Mouse (Mus musculus): ENCODE data around the gene Cdh4. TPM values are rescaled to one million over a fixed set of nuclear protein-coding genes. Genes with fewer than 3 reads are reported as not detected.

Cdh4 gene
- polyA plus RNA-seq, 1 experiment from 2014 or later = 23.0 TPM

- no peak overlapping the region for H3K4me2 ChIP-seq (replicated peaks; ENCODE audit: low read depth, low read length)
- no peaks in the 10 kb centered on the region for H3K27me3 ChIP-seq (ENCODE audit: insufficient read depth, low read length)
- H3K9me3 ChIP-seq (ENCODE audit: low read length) = no peaks in the 10 kb centered on the region
- peaks cover 6% of the 10 kb centered on the region; the same call in 1 of the 2 replicates for H3K4me1 ChIP-seq (ENCODE audit: insufficient read depth, low read length)
- WGBS = 47% methylated on average over 3 of the region's 3 CpGs
- no peak overlapping the region for H3K9ac ChIP-seq (replicated peaks; ENCODE audit: low read length)
- ATAC-seq (ENCODE audit: low FRiP score, low TSS enrichment) = no peak
- H3K4me3 ChIP-seq (ENCODE audit: low read length) = no peak overlapping the region
- no peak overlapping the region for H3K27ac ChIP-seq (ENCODE audit: low read length)
- no peaks in the 10 kb centered on the region for H3K36me3 ChIP-seq (ENCODE audit: insufficient read depth, low read length)
Observed at GRCm38 (mm10) chr2:179720366-179720765, 278.1 kb downstream of the Cdh4 start.

- Histone ChIP-seq H3K4me1 (ENCODE audit: insufficient read depth, low read length) (peaks cover 6% of the 10 kb centered on the region; the same call in 1 of the 2 replicates), H3K9ac (replicated peaks; ENCODE audit: low read length) (no peak overlapping the region), H3K9me3 (ENCODE audit: low read length) (no peaks in the 10 kb centered on the region), H3K27me3 (ENCODE audit: insufficient read depth, low read length) (no peaks in the 10 kb centered on the region), H3K36me3 (ENCODE audit: insufficient read depth, low read length) (no peaks in the 10 kb centered on the region), H3K4me3 (ENCODE audit: low read length) (no peak overlapping the region), H3K27ac (ENCODE audit: low read length) (no peak overlapping the region), H3K4me2 (replicated peaks; ENCODE audit: low read depth, low read length) (no peak overlapping the region)
- WGBS = 49% methylated on average over 18 of the region's 18 CpGs
- no peak for ATAC-seq (ENCODE audit: low FRiP score, low TSS enrichment)
Observed at GRCm38 (mm10) chr2:179721534-179722516, 279.6 kb downstream of the Cdh4 start.

GRCm38 (mm10) chr2:179722776-179723386, 280.6 kb downstream of the Cdh4 start:
- Histone ChIP-seq H3K27me3 (ENCODE audit: insufficient read depth, low read length) (no peaks in the 10 kb centered on the region), H3K27ac (ENCODE audit: low read length) (no peak overlapping the region), H3K4me1 (ENCODE audit: insufficient read depth, low read length) (peaks cover 6% of the 10 kb centered on the region; the same call in 1 of the 2 replicates), H3K9me3 (ENCODE audit: low read length) (no peaks in the 10 kb centered on the region), H3K9ac (replicated peaks; ENCODE audit: low read length) (no peak overlapping the region), H3K4me3 (ENCODE audit: low read length) (no peak overlapping the region), H3K4me2 (replicated peaks; ENCODE audit: low read depth, low read length) (no peak overlapping the region), H3K36me3 (ENCODE audit: insufficient read depth, low read length) (no peaks in the 10 kb centered on the region)
- no peak for ATAC-seq (ENCODE audit: low FRiP score, low TSS enrichment)
- 70% methylated on average over 4 of the region's 4 CpGs for WGBS

- Histone ChIP-seq H3K4me3 (ENCODE audit: low read length) (no peak overlapping the region), H3K4me2 (replicated peaks; ENCODE audit: low read depth, low read length) (no peak overlapping the region), H3K9ac (replicated peaks; ENCODE audit: low read length) (no peak overlapping the region), H3K36me3 (ENCODE audit: insufficient read depth, low read length) (no peaks in the 10 kb centered on the region), H3K27ac (ENCODE audit: low read length) (no peak overlapping the region), H3K27me3 (ENCODE audit: insufficient read depth, low read length) (no peaks in the 10 kb centered on the region), H3K9me3 (ENCODE audit: low read length) (no peaks in the 10 kb centered on the region), H3K4me1 (ENCODE audit: insufficient read depth, low read length) (0 out of 2 replicates have a peak, but pooled peaks cover under 1% of the 10 kb centered on the region)
- no peak for ATAC-seq (ENCODE audit: low FRiP score, low TSS enrichment)
- 85% methylated on average over 8 of the region's 8 CpGs for WGBS
Observed at GRCm38 (mm10) chr2:179723401-179723800, 281.2 kb downstream of the Cdh4 start.

GRCm38 (mm10) chr2:179729002-179729401, 286.8 kb downstream of the Cdh4 start:
- H3K27ac ChIP-seq (ENCODE audit: low read length) = no peak overlapping the region
- no peak overlapping the region for H3K9ac ChIP-seq (replicated peaks; ENCODE audit: low read length)
- H3K4me3 ChIP-seq (ENCODE audit: low read length) = no peak overlapping the region
- WGBS = 65% methylated on average over 8 of the region's 8 CpGs
- H3K4me2 ChIP-seq (replicated peaks; ENCODE audit: low read depth, low read length) = no peak overlapping the region
- H3K9me3 ChIP-seq (ENCODE audit: low read length) = no peaks in the 10 kb centered on the region
- no peak for ATAC-seq (ENCODE audit: low FRiP score, low TSS enrichment)
- no peaks in the 10 kb centered on the region for H3K27me3 ChIP-seq (ENCODE audit: insufficient read depth, low read length)
- no peaks in the 10 kb centered on the region for H3K4me1 ChIP-seq (ENCODE audit: insufficient read depth, low read length)
- no peaks in the 10 kb centered on the region for H3K36me3 ChIP-seq (ENCODE audit: insufficient read depth, low read length)

- Histone ChIP-seq H3K4me1 (ENCODE audit: insufficient read depth, low read length) (no peaks in the 10 kb centered on the region), H3K4me3 (ENCODE audit: low read length) (no peak overlapping the region), H3K27me3 (ENCODE audit: insufficient read depth, low read length) (no peaks in the 10 kb centered on the region), H3K36me3 (ENCODE audit: insufficient read depth, low read length) (no peaks in the 10 kb centered on the region), H3K9ac (replicated peaks; ENCODE audit: low read length) (no peak overlapping the region), H3K4me2 (replicated peaks; ENCODE audit: low read depth, low read length) (no peak overlapping the region), H3K9me3 (ENCODE audit: low read length) (no peaks in the 10 kb centered on the region), H3K27ac (ENCODE audit: low read length) (no peak overlapping the region)
- no peak for ATAC-seq (ENCODE audit: low FRiP score, low TSS enrichment)
- 54% methylated on average over 4 of the region's 4 CpGs for WGBS
Observed at GRCm38 (mm10) chr2:179729802-179730201, 287.6 kb downstream of the Cdh4 start.

- Histone ChIP-seq H3K36me3 (ENCODE audit: insufficient read depth, low read length) (no peaks in the 10 kb centered on the region), H3K4me2 (replicated peaks; ENCODE audit: low read depth, low read length) (no peak overlapping the region), H3K4me3 (ENCODE audit: low read length) (no peak overlapping the region), H3K9me3 (ENCODE audit: low read length) (no peaks in the 10 kb centered on the region), H3K27me3 (ENCODE audit: insufficient read depth, low read length) (no peaks in the 10 kb centered on the region), H3K27ac (ENCODE audit: low read length) (no peak overlapping the region), H3K4me1 (ENCODE audit: insufficient read depth, low read length) (0 out of 2 replicates have a peak, but pooled peaks cover 4% of the 10 kb centered on the region), H3K9ac (replicated peaks; ENCODE audit: low read length) (no peak overlapping the region)
- WGBS = 44% methylated on average over 16 of the region's 16 CpGs
- no peak for ATAC-seq (ENCODE audit: low FRiP score, low TSS enrichment)
Observed at GRCm38 (mm10) chr2:179733141-179733831, 291.1 kb downstream of the Cdh4 start.

- 91% methylated on average over 1 of the region's 1 CpGs for whole genome bisulfite sequencing
- ATAC-seq (ENCODE audit: low FRiP score, low TSS enrichment) = peak; percentile 27; the same call in 1 of the 2 replicates
- H3K9me3 ChIP-seq (ENCODE audit: low read length) = no peaks in the 10 kb centered on the region
- H3K4me3 ChIP-seq (ENCODE audit: low read length) = no peak overlapping the region
- no peaks in the 10 kb centered on the region for H3K27me3 ChIP-seq (ENCODE audit: insufficient read depth, low read length)
- H3K9ac ChIP-seq (replicated peaks; ENCODE audit: low read length) = no peak overlapping the region
- no peak overlapping the region for H3K4me2 ChIP-seq (replicated peaks; ENCODE audit: low read depth, low read length)
- no peaks in the 10 kb centered on the region for H3K36me3 ChIP-seq (ENCODE audit: insufficient read depth, low read length)
- no peak overlapping the region for H3K27ac ChIP-seq (ENCODE audit: low read length)
- H3K4me1 ChIP-seq (ENCODE audit: insufficient read depth, low read length) = no peaks in the 10 kb centered on the region
Observed at GRCm38 (mm10) chr2:179742419-179742818, 300.2 kb downstream of the Cdh4 start.

GRCm38 (mm10) chr2:179742828-179743227, 300.6 kb downstream of the Cdh4 start:
- Histone ChIP-seq H3K4me1 (ENCODE audit: insufficient read depth, low read length) (no peaks in the 10 kb centered on the region), H3K27me3 (ENCODE audit: insufficient read depth, low read length) (no peaks in the 10 kb centered on the region), H3K9me3 (ENCODE audit: low read length) (no peaks in the 10 kb centered on the region), H3K36me3 (ENCODE audit: insufficient read depth, low read length) (no peaks in the 10 kb centered on the region), H3K27ac (ENCODE audit: low read length) (no peak overlapping the region), H3K4me2 (replicated peaks; ENCODE audit: low read depth, low read length) (no peak overlapping the region), H3K9ac (replicated peaks; ENCODE audit: low read length) (no peak overlapping the region), H3K4me3 (ENCODE audit: low read length) (no peak overlapping the region)
- no peak for ATAC-seq (ENCODE audit: low FRiP score, low TSS enrichment)
- WGBS = 76% methylated on average over 6 of the region's 6 CpGs

Measured in kidney, embryonic 16.5 days (tissue).